Mouse (Mus musculus) G1E (cell line): ENCODE data around the gene Tssc4.

Experiments
- CTCF ChIP-seq: IDR thresholded peaks from 2 replicates; pipeline ENCODE4 v1.5.1; 2012; ENCODE audit warnings: low read depth, low read length, inconsistent platforms, mixed read lengths
- TAL1 ChIP-seq: conservative IDR thresholded peaks from 2 replicates; pipeline ENCODE4 v1.6.1; 2012; ENCODE audit warnings: low read depth, low read length, inconsistent platforms, mixed read lengths

- TF ChIP-seq CTCF (no peak), TAL1 (no peak)
These were observed 26.5 kb downstream of the Tssc4 start for GRCm38 (mm10) chr7:143095554-143095907.
